Mouse (Mus musculus): Measurements from ENCODE around the gene Gtpbp3.

The Gtpbp3 gene

DNA sequence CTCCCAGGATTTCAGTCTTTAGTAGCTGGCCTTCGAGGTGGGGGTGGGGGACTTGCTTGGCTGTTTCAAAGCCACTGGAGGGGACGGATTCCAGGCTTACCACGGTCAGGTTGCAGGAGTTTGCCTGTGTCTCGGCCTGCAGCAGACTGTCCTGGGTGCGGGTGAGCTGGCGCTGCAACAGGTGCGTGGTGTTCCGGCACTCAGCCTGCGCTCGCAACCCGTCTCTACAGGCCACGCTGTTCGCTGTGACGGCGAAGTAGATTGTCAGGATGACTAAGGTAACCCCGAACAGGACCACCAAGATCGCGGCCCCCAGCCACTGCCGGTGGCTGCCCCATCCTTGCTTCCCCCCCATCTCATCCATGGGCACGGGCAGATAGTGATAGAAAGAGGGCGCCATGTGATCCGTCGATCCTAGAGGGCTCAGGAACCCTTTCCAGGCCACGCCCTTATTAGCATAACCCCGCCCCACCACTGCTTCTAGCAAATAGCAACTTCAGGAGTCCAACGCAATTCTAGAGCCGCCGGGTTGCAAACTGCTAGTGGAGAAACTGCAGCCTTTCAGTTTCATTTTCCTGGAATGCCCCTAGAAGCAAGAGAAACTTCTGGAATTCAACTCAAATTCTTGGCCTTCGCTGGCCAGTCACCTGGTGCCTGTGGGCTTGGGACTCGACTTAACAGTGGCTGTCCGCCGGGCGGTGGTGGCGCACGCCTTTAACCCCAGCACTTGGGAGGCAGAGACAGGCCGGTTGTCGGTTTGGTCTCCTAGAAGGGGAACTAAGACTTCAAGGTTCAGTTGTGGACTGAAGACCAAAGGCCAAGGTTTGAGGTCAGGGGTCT lies 49.3 kb downstream of the Gtpbp3 start, which contains the start of gene Bst2:
TSS of gene Bst2 (minus strand) at position 429 of the 840 bp plus-strand sequence.
- DNase-seq, result peak; percentile 96

GRCm38 (mm10) chr8:71542632-71543343 lies 54.9 kb downstream of the Gtpbp3 start, which contains the start of gene Mvb12a:
Gene Mvb12a (plus strand): TSS chr8:71542922.
- DNase-seq, result peak; percentile 97 to 100

- no peak for DNase-seq
These were observed 55.9 kb downstream of the Gtpbp3 start for GRCm38 (mm10) chr8:71543755-71544154.

- DNase-seq, result no peak
These were observed 57.1 kb downstream of the Gtpbp3 start for GRCm38 (mm10) chr8:71545053-71545452.

GRCm38 (mm10) chr8:71547590-71547989 lies 59.7 kb downstream of the Gtpbp3 start:
- DNase-seq, result no peak
